Mouse (Mus musculus) retina, adult 2 months (tissue): ENCODE results near the gene Tma7.

ENCODE experiments used
- DNase-seq: peaks from one replicate; pipeline ENCODE4 v3.0.0-alpha.2; 2012; ENCODE audit warnings: low read depth, low spot score

The Tma7 gene

DNA sequence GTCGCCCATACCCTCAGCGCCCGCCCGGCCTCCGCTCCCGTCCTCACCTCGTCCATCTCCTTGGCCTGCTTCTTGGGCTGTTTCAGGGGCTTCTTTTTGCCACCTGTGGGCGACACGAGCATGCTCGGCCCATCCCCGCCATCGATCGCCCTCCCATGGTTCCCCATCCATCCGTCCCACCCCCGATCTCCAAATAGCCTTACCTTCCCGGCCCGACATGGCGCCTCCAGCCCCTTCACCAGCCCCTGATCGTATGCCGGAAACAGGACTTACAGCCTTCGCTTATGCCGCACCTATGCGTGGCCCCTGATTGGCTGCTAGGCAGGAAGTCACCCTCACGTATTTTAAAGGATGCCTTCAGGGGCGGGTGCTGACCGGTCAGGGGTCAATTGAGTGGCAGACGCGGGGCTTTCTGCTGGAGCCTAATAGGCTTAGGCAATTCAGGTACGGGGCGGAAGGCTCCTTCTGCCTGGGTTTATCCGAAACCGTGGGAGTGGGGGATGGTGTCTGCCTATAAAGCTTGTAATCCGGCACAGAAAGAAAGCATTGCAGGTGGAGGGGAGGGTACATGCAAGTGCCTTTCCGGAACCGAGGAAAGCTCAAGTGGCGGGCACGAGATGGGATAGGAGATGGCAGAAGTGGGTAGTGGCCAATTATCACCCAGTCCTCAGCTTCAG lies at the start of gene Tma7, which contains the start of gene Ccdc51:
Gene Tma7, minus strand, starts transcription at position 464 of the 677 bp plus-strand sequence.
Gene Ccdc51, plus strand, starts transcription at position 370 of the 677 bp plus-strand sequence.
- peak; percentile 94 for DNase-seq

DNA sequence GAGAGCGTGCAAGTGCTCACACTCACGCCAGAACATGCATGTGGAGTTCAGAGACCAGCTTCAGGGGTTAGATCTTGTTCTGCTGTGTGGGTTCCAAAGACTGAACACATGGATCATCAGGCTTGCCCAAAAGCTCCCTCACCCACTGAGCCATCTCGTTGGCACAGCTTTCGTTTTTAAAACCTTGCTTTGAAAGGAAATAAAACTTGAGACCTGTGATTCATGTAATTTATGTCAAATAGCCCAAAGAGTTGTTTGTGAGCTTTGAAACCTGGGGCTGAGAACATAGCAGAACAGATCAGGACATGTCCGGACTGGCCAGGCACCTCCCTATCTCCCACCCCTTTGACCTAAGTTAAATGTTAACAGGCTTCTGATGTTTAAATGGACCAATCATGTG lies 47.7 kb upstream of the Tma7 start:
- no peak for DNase-seq

DNA sequence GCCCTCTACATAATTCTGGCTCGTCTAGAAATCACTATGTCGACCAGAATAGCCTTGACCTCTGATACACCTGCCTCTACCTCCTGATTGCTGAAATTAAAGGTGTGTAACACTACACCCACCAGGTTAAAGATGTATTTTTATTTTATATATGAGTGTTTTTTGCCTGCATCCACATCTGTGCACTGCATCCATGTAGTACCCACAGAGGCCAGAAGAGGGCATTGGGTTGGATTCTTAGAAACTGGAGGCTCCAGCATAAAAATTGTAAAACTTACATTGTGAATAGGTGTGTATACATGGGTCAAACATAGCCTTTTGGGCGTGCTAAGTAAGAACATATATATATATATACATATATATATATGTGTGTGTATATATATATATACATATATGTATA lies 45.8 kb upstream of the Tma7 start:
- no peak for DNase-seq

DNA sequence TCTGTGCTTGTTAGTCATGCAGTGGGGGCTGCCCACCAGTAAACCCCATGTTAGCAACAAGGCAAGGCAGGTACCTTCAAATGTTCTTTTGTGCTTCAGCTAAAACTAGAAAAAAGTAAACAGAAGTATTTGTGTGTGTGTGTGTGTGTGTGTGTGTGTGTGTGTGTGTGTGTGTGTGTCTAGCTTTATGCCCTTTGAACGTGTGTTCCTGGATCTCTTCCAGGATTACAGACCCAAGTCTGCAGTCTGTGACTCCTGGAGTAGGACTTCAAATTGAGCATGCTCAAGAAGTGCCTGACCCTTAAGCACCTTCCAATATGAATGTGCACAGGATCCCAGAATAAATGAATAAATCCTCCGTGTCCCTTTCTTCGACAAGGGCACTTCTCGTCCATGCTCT lies 44.7 kb upstream of the Tma7 start:
- DNase-seq: no peak

DNA sequence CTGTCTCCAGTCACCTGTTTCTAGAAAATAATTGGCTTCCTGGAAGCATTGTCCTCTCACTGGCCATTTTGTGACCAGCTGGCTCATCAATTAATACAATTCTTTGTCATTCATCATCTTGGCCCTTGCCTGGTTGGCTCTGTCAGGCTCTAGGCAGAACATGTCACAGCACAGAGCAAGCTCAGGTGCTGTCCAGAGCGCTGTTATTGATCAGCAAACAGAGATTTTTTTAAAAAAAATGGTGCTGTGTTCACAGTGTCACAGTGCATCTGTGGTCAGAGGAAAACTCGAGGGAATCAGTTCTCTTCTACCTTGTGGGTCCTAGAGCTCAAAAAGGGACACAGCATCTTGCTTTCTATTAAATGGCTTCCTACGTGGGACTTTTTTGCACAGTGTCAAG lies 43.1 kb upstream of the Tma7 start:
- DNase-seq: no peak

DNA sequence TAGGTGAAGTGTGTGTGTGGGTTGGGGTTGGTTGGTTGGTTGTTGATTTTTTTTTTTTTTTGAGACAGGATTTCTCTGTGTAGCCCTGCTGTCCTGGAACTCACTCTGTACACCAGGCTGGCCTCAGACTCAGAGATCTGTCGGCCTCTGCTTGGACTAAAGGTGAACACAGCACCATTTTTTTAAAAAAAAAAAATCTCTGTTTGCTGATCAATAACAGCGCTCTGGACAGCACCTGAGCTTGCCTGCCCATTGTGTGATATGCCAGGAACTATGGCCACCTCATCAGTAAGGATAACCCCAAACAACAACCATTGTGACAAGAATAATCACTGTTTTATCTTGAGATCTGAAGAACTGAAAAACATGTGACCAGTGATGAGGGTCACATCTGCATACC lies 42.7 kb upstream of the Tma7 start:
- DNase-seq: no peak

DNA sequence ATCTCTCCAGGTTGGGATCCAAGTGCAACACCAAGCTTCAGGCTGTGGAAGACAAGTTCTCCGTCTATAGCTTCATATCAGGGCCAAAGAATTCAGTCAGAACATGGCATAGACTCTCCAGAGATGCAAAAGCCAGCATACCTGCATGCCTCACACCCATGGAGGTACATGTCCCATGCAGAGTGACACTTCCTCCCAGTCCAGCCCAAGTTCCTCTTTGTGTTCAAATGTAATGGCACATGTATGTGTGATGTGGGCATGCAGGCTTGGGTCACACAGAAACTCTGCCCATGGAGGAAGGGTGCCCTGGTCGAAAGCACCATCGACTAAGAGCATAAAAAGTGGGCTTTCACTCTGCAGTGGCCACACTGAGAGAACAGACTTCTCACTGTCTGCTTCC lies 41.8 kb upstream of the Tma7 start:
- no peak for DNase-seq

DNA sequence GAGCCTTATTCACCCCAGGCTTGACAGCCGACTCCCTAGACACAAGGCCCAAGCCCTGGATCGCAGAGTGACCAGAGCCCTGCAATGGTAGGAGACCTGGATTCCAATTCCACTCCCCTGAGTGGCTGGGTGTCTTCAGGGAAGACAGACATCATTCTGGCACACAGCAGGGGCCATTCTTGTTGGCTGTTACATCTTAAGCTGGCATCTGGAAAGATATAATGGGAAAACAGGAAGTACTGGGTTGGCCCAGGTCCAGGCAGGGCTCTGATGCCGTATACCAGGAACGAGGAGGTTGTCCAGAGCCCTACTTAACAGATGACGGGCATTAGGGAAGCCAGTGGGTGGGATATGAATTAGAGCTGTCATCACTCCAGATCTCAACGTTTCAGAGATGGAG lies 40.9 kb upstream of the Tma7 start:
- DNase-seq: no peak

DNA sequence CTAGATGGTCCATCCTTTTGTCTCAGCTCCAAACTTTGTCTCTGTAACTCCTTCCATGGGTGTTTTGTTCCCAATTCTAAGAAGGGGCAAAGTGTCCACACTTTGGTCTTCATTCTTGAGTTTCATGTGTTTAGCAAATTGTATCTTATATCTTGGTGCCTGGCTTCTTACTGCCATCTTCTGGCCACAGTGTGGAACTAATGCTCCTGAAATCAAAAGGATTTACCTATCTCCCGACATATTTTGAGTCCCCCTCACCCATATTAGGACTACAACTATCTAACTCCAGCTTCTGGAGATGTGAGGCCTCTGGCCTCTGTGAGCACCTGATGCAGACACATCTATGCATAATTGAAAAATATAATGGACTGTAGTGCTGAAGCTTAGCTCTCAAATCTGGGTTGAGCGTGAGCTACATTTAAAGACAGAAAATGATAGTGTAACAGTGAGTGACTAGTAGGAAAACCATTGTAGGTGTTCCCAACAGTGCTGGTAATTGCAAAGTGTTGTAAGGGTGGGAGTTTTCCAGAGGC lies 40.2 kb upstream of the Tma7 start:
- no peak for DNase-seq

DNA sequence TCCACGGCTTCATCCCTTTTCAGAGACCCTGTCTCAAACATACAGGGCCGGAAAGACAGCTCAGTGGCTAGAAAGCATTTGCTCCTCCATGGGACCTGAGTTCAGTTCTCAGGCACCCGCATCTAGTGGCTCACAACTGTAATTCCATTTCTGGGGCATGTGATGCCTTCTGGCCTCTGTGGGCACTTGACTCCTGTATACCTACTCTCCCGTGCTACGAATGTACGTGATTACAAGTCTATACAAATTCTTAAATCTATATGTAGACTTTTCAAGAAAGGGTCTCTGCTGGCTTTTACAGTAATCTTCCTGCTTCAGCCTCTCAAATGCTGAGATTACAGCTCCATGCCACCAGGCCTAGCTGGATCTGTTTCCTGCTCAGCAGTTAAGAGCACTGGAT lies 38.6 kb upstream of the Tma7 start:
- DNase-seq: no peak

DNA sequence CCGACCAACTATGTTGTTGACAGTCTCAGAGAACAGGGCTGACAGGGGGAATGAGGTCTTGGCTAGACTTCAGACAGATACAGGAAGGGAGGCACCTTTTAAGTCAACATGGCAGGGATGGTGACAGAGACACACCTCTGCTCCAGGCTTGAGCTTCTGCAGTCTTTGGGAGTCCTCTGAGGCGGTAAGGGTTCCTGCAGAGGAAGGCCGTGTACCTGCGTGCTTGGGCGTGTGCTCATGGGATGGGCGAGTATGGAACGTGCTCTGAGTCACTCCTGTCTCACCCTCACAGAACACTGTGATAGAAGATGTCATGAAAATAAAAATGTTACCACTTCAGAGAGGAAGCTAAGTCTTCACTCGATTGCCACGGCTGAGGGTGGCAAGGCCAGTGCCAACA lies 37.2 kb upstream of the Tma7 start:
- no peak for DNase-seq

DNA sequence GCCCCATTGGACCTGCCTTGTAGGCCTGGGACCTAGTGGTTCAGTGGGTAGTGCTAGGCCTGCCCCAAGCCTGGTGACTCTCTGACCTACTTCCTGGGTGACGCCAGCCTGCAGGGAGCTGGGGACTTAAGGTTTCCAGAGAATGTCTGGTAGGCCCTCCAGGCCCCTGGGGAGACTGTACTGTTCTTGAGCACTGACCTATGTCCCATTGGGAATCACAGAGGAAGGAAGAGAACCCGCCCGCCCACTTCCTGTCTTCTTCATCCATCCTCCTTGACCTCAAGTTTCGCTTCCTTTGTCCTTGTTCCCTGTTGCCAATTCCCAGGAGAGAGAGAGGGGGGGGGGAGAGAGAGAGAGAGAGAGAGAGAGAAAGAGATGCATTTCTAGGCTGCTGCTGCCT lies 35.7 kb upstream of the Tma7 start:
- no peak for DNase-seq

DNA sequence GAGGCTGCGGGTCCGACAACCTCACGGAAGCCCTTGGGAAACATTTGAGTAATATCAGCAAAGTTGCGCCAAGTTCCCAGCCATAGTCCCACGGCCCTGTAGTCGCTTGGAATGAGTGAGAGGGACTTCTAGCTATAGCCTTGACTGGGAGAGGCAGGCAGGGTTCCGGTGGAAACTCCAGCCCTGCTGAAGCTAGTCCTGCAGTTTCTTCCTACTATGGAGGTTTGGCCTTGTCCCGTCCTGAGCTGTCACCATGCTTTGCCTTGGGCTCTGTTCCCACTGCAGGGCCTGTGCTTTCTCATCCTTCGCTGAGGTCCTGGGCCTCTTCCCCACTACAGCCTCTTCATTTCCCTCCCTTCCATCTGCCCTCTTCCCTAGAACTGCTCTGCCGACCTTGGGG lies 33.8 kb upstream of the Tma7 start:
- DNase-seq: no peak

DNA sequence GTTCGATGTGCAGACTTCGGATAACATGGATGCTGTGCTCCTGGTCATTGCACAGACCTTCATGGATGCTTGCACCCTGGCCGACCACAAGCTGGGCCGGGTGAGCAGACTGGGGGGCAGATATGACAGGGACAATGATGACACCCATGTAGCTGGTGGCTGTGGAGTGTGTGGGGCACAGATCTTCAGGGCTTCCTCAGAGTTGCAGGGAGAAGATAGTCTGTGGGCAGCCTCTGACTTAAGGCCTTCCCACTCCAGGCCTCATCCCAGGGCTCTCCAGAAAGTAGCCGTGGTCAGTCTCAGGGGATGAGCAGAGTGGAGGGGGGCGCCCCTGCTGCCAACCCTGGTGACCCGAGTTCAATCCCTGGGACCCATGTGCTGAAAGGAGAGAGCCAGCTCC lies 32.5 kb upstream of the Tma7 start:
- no peak for DNase-seq

DNA sequence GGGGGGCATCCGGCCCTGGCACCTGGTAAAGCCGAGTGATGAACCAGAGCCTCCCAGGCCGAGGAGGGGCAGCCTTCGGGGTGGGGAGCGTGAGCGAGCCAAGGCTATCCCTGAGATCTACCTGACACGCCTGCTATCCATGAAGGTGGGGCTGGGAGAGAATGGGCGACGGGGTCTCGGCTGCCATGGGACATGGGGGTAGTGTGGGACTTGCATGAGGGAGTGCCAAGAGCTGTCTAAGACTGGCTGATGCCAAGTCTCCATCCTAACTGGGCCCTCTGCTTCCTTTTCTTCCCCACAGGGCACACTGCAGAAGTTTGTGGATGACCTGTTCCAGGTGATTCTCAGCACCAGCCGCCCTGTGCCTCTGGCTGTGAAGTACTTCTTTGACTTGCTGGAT lies 31.9 kb upstream of the Tma7 start:
- no peak for DNase-seq

DNA sequence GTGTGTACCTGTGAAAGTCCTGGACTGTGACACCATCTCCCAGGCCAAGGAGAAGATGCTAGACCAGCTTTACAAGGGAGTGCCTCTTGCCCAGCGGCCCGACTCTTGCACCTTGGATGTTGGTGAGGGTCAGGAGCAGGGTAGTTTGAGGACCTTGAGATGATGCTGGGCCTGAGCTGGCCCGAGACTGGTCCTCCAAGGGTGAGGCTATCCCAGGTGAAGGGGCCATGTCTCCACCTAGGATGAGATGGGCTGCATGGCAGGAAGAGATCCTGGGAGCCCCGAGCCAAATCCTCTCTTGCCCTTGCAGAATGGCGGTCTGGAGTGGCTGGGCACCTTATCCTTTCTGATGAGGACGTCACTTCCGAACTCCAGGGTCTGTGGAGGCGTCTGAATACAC lies 30.9 kb upstream of the Tma7 start:
- DNase-seq: no peak

DNA sequence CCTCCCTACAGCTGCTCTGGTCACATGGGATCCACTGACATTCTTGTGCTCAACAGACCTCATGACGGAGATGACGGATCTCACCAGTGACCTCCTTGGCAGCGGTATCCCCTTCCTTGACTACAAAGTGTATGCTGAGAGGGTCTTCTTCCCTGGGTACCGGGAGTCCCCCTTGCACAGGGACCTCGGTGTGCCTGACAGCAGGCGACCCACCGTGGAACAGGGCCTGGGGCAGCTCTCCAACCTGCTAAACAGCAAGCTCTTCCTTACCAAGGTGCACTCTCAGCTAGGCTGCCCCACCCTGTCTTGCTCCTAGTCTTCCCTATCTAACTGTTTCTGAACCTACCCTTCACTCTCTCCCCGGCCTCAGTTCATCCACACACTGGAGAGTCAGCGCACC lies 29.2 kb upstream of the Tma7 start:
- DNase-seq: no peak

DNA sequence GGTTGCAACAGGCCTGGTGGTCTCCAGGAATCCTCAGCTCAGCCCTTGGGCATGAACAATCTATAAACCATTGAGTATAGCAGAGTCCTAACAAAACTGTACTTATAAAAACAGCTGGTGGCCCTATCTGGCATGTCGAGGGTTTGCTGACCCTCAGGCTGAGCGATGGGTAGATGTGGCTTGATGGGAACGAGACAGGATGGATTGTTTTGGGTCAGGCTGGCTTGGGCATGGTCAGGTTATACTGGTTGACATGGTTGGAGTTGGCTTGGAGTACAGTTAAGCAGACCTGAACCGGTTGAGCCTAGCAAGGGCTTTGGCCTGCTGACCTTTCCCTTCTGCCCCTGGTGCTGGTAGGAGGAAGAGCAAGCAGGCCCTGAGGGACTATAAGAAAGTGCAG lies 28.7 kb upstream of the Tma7 start:
- no peak for DNase-seq

DNA sequence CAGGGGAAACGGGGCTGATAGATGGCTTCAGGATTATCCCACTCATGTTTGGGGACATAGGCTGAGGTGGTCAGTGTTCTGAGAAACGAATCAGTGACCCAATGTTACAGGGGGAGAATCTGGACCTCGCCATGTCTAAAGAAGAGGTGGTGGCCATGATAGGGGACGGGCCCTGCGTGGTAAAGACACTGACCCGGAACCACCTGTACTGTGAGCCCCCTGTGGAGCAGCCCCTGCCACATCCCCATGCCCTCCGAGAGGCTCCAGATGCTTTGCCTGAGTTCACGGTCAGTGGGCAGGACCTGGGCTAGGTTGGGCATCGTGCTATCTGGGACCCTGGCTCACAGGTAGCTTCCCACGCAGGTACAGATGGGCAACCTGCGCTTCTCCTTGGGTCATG lies 27.9 kb upstream of the Tma7 start:
- DNase-seq: no peak

DNA sequence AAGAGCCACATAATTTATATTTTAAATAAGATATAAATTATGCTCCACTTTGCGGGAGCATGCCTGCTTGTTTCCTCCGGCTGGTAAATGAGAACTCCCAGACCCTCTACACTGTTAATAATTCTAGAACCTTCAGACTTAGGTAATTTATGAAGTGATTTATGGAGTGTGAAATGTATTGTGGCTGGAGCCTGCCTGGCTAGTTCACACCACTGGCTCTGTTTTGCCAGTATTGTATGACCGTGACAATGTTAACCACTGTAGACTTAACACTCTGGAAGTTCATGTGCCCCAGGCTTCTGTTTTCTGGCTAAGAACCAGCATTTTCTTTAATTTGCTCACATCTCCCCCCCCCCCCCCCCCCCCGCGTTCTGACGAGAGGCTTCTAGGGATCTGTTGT lies 25.0 kb upstream of the Tma7 start:
- DNase-seq: no peak

DNA sequence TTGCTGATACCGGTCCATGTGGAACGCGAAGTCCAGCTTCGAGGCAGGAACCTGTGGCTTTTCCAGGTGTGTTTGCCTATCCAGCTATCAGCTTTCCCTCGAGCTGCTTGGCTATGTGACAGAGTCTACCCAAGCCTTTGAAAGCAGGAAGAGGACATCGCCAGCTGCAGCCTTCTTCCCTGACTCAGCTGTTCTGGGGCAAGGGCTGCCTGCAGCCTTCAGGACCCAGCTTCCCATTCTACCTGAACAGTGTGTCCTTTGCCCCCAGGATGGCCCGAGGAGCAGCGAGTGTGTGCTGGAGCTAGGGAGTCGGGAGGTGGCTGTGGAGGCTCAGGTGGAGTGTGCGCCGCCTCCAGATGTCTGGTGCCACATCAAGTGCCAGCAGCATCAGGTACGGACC lies 23.3 kb upstream of the Tma7 start:
- no peak for DNase-seq

DNA sequence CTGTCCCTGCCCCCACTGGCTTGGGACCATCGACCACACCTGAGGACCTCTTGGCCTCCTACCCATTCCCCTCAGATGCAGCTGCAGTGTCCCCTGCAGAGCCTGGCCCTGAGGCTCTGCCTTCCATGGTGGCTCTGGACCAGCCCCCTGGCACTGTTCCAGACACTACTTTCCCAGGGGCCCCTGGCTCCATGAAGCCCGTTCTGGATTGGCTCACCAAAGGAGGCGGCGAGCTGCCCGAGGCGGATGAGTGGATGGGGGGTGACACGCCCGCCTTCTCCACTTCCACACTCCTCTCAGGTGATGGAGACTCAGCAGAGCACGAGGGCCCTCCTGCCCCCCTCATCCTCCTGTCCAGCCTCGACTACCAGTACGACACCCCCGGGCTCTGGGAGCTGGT lies 22.6 kb upstream of the Tma7 start:
- DNase-seq: no peak

DNA sequence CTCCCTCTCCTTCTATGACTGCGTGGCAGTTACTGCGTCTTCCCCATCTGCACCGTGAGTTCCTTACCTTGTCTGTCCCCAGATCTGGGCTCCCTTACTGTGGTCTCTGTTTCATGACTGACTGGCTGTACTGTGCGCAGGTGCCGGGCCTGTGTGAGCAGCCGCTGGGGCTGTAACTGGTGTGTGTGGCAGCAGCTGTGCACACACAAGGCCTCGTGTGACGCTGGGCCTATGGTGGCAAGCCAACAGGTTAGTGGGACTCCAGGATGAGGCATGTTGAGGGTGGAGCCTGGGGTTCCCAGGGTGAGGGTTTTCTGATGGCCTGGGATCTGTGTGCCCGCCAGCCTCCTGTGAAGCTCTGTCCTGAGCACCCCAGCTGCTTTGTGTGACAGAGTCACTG lies 21.7 kb upstream of the Tma7 start:
- no peak for DNase-seq

DNA sequence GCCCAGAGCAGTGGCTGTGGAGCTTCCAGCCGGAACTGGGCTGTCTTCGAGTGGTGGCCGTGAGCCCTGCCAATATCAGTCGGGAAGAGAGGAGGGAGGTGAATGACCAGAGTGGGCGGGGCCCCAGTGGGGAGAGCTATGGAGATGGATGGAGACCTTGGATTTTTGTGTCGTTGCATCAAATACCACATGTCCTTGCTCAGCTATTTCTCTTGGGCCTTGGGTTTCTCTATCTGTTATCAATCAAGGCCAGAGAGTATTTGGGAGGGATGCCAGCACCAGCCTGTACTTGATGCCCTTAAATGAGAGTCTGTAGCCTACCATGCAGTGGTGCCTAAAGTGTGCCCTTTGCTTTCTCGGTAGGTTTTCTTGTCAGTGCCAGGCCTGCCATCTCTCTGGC lies 20.9 kb upstream of the Tma7 start:
- DNase-seq: no peak
